Mouse (Mus musculus): ENCODE measurements around the gene Dnah6.
A peak's percentile ranks its signal among the peaks of the same experiment; 100 is the strongest.

Dnah6 gene

DNA sequence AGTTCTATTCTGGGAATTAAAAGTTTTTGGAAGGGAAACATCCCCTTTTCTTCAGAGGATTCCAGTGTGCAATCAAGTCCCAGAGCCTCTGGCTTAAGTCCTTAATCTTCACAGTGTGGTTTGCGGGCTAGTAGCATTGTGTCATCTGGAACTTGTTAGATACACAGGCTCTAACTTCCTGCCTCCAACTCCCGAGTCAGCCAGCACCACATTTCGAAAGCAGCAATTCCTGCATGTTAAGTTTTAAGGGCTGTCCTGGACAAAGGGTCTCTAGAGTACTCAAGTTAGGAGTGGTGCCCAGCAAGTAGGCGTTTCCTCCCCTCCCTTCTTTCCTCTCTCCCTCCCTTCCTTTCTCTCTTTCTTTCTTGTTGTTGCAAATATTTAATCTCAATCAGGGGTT, 7.0 kb upstream of the Dnah6 start:
- no peak for DNase-seq (ENCODE audit: low read depth, low spot score)

DNA sequence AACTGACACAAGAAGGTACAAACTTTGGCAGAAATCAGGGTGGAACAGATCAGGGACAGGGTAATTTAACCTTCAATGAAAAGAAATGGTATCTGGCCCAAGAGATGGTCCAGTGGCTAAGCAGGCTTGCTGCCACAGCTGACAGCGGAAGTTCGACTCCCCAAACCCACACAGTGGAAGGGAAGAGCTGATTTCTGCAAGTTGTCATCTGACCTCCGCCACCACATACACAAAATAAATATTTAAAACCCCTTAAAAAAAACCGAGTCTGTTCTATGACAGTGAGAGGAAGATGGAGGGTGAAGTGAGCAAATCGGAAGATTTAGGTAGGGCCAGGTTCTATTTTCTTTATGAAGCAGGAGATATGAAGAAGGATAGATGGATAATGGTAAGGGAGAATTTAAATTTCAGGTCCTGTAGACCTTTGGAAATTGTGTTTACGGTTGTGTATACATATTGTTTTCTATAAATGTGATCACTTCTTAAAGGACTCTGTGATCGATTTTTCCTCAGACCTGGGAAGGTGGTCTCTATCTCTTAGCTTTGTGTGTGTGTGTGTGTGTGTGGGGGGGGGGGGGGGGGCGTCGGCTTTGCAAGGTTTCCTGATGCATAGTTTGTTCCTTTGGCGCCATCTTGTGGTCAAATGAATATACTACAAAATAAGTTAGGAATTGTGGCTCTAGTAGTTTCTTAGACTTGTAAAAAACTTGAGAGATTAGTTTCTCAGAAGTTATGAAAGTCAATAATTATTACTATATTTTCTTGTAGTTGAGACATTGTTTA, 6.1 kb upstream of the Dnah6 start:
- peak; percentile 70 for DNase-seq (ENCODE audit: low read depth, low spot score)

DNA sequence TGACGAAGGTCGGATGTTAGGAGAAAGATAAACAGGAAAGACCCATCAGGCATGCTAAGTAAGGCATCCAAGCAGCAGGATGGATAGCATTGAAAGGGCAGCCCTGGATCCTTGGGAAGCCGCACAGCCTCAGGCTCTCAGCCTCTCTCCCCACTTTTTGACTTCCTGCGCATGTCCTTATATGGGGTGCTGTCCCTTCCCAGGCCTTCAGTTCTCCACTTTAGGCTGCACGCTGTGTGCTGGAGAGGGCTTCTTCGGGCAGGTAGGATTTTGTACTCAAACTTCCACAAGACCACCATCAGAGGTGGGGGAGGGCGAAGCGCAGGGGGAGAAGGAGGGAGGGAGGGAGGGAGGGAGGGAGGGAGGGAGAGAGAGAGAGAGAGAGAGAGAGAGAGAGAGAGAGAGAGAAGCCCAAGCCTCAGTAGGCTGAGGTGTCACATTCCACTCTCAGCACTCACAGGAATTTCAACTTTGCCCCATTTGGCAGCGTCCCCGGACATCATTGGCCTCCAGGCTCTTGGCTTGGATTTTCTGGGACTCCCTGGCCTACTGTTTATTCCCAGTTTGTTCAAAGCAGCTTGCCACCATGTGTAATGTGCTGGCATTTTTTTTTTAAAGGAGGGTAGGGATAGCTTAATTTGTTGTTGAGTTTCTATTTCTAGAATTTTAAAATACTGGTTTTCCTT, 1.5 kb upstream of the Dnah6 start:
- no peak for DNase-seq (ENCODE audit: low read depth, low spot score)

DNA sequence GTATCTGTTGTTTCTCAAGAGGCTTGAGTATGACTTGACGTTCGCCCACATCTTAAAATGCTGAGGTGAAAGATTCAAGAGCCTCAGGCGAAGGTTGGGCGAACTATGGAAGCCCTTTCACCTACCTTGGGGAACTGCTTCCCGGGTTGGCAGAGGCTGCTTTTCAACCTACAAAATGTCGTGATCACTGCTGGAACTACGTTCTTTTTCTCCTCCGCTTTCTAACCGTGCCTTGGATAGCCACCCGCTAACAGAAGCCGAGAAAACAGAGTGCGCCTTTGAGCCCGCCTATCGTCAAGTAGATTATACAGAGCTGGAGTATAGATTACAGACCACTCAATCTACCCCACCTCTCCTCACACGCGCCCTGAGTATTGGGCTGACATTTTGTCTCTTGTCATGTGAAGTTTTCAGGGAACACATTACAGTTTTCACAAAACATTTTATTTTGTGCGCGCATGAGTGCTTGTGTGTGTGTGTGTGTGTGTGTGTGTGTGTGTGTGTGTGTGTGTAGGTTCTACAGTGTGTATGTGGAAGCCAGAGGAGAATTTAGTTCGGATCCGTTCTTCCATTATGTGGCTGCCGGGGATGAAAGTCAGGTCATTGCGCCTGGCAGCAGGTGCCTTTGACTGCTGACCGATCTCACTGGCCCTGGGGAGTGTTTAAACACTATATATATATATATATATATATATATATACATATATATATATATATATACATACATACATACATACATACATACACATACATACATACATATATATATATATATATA, 696 bp upstream of the Dnah6 start:
- no peak for DNase-seq (ENCODE audit: low read depth, low spot score)

DNA sequence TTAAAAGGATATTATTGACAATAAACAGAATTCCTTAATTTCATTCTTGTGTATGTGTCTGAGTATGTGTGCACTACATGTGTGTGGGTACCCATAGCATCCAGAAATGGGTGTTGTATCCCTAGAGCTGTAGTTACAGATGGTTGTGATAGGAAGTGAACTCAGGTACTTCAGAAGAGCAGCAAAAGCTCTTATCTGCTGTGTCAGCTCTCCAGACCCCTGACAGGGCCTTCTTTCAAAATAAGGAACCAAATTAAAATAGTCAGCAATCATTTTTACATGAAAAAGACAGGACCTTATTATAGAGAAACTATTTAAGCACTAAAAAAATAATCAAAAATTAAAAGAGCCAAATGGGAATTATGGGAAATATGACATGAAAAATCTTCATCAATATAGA, 9.8 kb downstream of the Dnah6 start:
- DNase-seq (ENCODE audit: low read depth, low spot score), result no peak

DNA sequence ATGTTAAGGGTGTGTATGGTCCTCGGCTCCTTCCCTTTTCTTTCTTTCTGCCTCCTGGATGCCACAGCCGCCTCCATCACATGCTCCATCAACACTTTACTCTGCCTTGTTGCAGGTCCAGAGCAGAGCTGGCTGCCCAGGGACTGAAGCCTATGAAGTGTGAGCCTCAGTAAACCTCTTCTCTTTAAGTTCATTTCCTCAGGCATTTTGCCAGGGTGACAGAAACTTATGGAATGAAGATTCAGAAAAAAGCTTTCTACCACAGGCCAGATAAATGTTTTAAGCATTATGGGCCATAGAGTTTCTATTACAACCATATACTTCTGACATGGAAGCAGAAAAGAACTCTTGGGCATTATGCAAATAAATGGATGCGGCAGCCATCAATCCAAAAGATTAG, 10.4 kb downstream of the Dnah6 start:
- DNase-seq (ENCODE audit: low read depth, low spot score), result no peak

DNA sequence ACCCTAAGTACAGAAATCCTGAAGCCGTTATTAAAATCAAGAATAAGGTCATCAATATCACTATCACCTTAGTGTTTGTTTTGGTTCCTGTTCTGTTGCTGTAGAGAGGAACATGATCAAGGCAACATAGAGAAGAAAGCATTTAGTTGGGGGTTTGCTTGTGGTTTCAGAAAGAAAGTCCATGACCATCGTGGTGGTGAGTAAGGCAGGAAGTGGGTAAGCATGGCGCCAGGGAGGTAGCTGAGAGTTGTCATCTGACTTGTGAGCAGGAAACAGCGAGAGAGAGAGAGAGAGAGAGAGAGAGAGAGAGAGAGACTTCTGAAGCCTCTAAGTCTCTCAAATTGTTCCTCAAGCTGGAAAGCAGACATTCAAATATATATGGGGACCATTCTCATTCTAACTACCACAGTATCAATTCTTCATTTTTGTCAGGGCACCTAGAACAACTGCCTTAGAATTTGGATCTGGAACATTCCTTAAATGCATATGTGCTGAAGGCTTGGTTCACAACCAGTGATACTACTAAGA, 10.9 kb downstream of the Dnah6 start:
- DNase-seq (ENCODE audit: low read depth, low spot score), result peak; percentile 92

DNA sequence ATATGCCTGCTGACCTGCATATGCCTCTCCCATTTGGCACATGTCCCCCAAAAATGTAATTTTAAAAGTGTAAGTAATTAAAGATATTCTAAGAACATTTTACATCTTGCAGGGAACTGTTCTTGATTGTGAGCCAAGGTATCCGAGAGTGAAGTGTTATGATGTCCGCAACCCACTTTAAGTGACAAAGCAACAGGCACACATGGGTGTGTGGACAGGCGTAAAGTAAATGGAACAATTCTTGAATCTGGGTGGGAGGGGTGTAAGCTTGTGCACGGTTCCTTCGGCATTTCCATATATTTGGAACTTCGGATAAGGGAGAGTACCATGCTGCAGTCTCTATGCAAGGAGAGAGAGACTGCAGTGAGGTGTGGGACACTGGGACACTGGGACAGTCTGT, 11.9 kb downstream of the Dnah6 start:
- DNase-seq (ENCODE audit: low read depth, low spot score), result no peak

DNA sequence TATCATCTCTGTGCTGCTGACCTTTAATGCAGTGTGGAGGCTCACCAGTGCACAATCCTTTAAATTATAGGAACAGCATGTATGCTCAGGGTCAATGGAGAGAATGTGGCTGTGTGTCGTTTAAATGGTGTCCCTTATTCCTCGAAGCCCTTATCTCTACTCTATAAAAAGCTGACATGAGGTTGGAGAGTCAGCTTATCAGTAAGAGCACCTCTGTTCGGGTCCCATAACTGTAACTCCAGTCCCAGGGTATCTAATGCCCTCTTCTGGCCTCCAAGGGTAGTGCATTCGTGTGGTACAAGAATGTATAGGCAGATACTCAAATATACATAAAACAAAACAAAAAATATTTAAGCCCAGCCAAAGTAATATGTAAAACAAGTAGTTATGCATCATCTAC, 16.5 kb downstream of the Dnah6 start:
- DNase-seq (ENCODE audit: low read depth, low spot score), result no peak

DNA sequence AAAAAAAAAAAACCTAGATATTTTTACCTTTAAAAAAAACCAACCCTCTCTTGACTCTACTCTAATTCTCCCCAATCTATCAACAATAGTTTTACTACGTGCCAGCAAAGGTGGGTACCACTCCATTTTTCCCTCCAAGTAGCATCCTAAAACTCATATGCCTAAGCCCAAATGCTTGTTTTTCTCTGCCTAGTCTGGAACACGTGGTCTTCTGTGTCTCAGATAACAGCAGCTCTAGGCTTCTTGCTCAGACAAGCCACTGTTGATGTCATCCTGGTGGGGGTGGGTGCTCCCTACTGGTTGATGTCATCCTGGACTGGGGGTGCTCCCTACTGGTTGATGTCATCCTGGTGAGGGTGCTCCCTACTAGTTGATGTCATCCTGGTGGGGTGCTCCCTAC, 17.7 kb downstream of the Dnah6 start:
- no peak for DNase-seq (ENCODE audit: low read depth, low spot score)

DNA sequence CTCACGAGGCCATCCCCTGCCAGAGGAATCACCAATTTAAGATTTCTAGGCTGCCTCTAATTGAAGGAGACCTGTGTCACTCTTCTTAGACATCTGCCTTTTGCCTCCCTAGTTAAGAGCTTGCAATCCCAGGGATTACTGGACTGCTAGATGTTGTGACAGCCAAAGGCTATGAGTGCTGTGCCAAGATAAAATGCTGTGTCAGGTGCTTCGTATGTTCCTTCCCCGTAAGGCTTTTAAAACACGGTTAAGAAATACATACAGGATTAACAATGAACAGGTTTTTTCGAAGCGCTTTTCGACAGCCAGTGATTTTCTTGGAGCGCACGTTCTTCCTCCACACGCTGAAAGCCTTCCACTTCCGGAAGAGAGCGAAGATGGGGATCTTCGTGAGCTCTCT, 26.2 kb downstream of the Dnah6 start:
- DNase-seq (ENCODE audit: low read depth, low spot score), result no peak

DNA sequence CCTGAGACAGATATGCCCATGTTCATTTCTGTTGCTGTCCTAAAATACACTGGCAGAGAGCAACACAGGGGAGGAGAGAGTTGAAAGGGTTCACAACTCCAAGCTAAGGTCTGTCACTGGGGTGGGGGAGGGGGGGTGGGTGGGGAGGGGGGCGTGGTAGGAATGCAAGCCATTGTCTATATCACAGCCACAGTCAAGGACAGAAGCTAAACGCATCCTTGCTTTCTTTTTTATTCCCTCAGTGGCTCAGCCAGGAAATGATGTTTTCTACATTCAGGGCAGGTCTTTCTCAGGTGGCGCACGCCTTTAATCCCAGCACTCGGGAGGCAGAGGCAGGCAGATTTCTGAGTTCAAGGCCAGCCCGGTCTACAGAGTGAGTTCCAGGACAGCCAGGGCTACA, 30.7 kb downstream of the Dnah6 start:
- no peak for DNase-seq (ENCODE audit: low read depth, low spot score)

DNA sequence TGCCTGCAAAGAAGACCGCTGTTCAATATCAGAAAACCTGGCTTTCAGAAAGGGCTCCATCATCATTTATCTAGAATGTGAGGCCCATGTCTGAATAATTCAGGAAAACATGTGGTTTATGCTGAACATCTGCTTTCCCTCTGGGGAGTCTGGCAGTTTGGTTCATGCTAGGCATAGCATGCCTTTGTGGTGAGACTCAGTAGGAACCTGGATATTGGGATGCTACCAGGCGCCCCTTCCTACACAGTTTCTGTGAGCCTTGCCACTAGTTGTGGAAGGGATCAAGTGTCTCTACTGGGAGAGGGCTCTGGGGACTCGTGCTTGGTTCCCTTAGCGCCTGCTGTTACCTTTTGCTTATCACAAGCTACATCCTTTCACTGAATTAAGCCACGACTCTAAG, 37.2 kb downstream of the Dnah6 start:
- DNase-seq (ENCODE audit: low read depth, low spot score), result no peak

DNA sequence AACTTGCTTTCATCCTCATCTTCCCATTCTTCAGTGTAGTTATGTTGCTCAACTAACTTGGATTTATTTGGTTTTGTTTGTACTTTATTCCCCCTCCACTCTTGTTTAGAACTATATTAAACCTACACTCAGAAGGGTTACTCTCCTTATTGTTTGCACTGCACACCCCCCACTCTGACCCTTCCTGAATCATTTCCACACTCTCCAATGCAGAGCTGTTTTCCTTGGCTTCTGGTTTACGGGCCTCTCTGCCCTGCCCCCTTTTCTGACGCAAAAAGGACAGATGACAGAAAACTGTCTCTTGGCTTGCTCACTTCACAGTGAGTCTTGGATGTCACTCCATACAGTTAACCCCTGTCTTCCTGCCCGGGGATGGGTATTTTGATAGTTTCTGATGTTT, 38.5 kb downstream of the Dnah6 start:
- DNase-seq (ENCODE audit: low read depth, low spot score), result no peak

DNA sequence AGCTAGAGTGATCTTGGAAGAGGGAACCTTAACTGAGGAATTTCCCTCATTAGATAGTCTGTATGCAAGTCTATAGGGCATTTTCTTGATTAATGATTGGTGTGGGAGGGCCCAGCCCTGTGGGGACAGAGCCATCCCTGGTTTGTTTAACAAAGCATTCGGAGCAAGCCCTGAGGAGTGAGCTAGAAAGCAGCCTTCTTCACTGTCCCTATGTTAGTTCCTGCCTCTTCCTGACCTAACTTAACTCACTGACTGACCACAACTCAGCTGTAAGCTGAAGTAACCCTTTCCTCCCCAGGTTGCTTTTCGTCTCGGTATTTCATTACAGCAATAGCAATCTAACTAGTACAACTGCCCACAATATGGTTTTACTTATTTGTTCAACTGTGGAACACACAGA, 39.0 kb downstream of the Dnah6 start:
- DNase-seq (ENCODE audit: low read depth, low spot score), result no peak

DNA sequence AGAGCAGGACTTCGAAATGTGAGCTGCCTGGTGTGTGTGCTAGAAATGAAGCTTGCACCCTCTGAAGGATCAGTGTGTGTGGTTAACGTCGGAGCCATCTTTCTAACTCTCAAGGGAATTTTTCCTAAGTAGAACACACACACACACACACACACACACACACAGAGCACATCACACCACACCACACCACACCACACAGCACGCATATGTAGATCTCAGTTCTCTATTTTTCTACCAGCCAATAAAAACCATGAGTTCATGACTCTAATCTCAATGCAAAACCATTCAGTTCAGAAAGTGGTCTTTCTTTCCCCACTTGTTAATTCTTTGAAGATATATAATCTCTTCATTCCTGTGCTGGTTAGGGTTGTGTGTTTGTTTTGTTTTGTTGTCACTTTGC, 39.4 kb downstream of the Dnah6 start:
- no peak for DNase-seq (ENCODE audit: low read depth, low spot score)

DNA sequence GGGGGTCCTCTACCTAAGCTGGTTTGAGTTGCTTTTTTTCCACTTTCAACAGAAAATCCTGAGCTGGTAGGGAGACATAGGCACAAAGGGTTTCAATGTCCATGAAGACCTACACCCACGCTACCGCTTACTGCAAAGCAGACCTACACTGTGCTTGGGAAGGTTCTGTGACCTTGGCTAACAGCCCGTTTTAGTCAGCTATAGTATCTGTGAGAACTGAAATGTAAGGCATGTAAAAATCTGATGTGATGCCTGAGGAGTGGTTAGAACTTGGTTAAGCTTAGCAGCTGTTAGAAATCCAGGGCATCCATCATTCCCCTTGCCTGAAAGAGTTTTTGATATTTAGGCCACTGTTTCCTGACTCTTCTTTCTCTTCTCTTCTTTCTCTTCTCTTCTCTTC, 46.3 kb downstream of the Dnah6 start:
- DNase-seq (ENCODE audit: low read depth, low spot score), result no peak

DNA sequence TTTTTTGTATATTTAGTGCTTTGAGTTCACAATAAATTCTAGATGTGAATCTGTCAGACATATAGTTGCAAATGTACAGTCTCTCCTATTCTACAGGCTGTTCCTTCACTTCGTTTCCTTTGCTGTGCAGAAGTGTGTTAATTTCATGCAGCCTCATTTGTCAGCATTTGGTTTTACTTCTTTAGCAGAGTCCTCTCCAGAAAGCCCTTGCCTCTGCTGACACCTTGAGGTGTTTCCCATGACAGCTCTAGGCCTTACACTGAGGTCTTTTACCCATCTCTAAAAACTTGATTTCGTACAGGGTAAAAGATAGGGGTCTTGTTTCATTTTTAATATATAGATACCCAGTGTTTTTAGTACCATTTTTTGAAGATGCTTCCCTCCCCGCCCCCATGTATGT, 54.2 kb downstream of the Dnah6 start:
- DNase-seq (ENCODE audit: low read depth, low spot score), result no peak

DNA sequence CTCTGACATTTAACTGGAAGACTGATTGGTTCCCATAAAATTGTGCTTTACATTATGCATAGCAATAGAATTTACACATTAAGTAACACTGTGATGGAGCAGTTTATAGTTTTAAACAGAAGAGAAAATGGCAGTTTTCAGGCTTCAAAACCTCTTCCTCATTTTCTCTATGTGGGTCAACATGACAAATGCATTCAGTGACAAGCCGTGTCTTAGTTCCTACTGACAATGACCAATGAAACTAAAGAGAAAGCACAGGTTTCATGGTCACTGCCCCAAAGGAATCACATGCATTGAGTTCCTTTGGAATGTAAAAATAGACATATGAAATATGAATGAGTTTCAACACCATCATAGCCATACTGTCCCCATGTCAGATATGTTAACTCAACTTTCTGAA, 58.5 kb downstream of the Dnah6 start:
- DNase-seq (ENCODE audit: low read depth, low spot score), result no peak

DNA sequence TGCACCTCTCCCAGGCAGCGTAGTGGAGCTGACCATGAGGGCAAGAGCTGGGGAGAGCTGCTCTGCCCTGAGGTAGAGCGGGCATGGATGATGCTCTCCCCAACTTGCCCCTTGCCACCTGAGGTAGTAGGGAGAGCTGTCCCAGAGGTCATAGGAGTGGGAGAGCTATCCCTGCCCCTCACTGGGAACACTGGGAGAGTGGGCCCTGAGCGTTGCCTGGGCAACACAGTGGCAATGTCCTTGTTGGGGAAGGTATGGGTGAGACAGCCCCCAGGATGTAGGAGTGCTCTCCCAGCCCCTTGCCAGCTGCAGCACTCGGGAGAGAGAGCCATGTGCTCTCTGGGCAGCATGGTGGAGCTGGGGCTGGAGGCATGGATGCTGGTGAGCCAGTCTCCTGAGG, 60.1 kb downstream of the Dnah6 start:
- DNase-seq (ENCODE audit: low read depth, low spot score), result no peak

DNA sequence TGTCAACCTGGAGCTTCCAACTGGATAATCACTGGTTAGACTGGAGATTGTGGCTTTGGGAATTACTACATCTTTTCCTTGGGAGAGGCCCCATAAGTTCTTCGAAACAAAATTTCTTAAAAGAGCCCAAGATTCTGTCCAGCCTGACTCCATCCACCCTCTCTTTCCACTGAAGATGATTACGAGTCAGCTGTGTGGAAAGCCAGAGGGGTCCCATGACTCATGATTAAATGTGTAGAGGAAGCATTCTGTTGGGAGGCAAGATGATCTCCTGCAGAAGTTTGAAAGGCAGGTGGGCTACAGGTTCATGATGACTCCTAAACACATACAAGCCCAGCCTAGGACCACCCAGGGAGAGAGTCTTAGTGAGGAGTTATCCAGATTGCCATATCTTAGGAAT, 66.0 kb downstream of the Dnah6 start:
- DNase-seq (ENCODE audit: low read depth, low spot score), result no peak

DNA sequence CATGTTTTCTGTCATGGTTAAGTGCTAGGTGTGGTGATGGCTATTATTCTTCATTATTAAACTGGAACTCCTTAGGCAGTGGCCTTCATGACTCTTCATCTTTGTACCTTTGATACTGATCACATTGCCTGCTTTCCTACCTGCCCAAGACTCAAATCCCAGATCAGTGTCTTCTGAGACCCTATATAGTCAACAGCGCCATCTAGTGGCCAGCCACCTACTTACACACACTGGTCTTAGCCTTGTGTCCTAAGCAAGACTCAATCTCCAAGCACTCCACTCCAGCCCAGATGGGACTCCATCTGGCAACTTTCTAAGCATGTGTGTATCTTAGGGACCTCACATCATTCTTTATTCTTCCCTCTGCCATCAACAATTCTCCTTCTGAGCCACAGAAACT, 67.8 kb downstream of the Dnah6 start:
- peak; percentile 73 for DNase-seq (ENCODE audit: low read depth, low spot score)

DNA sequence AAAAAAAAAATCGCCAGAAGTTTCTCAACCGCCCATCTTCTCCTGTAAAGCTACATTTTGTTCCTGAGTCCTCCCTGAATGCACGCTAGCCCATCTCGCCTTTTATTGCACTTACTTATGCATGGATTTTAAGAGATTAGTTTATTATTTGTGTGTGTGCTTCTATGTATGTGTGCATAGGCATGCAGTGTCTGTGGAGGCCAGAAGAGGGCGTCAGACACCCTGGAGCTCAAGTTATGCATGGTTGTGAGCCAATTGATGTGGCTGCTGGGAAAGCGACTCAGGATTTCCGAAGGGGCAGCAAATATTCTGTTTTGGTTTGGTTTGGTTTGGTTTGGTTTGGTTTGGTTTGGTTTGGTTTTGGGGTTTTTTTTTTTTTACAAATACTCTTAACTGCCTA, 78.0 kb downstream of the Dnah6 start:
- DNase-seq (ENCODE audit: low read depth, low spot score), result no peak

Data from CD4-positive helper T cell, adult 2 months (primary cell).